Mouse (Mus musculus): Measurements from ENCODE around the gene Pif1.

GRCm38 (mm10) chr9:65629025-65629766 lies 42.2 kb downstream of the Pif1 start, which contains the start of gene Rbpms2:
- TF ChIP-seq CTCF (IDR thresholded peaks at IDR 0.05; ENCODE audit: control insufficient read depth, insufficient read depth, insufficient read length) (no peak), FOSL1 (IDR thresholded peaks at IDR 0.05; ENCODE audit: insufficient read depth, low read length, poor library complexity, severe bottlenecking) (no peak), CEBPB (IDR thresholded peaks at IDR 0.05; ENCODE audit: low read depth) (no peak)

All from C2C12 (cell line).